Mouse (Mus musculus): ENCODE data around the gene Rnf2. TPM values are rescaled to one million over a fixed set of nuclear protein-coding genes. Genes with fewer than 3 reads are reported as not detected.

Rnf2 gene
- 65.0 and 67.6 TPM in 2 replicates for polyA plus RNA-seq (2015; fragmentation: Nextera tagmentation; extraction: Ambion mirVana)

- DNase-seq (ENCODE audit: low spot score): peak; percentile 97
These were observed at the start of gene Rnf2 for GRCm38 (mm10) chr1:151500531-151501361. Gene Rnf2, minus strand, starts transcription at chr1:151500955.

GRCm38 (mm10) chr1:151549794-151550193, 49.0 kb upstream of the Rnf2 start:
- no peak for DNase-seq (ENCODE audit: low spot score)

- DNase-seq (ENCODE audit: low spot score): no peak
These were observed 48.3 kb upstream of the Rnf2 start for GRCm38 (mm10) chr1:151548896-151549610.

- DNase-seq (ENCODE audit: low spot score): no peak
These were observed 44.8 kb upstream of the Rnf2 start for GRCm38 (mm10) chr1:151545571-151545970.

- DNase-seq (ENCODE audit: low spot score): no peak
These were observed 43.8 kb upstream of the Rnf2 start for GRCm38 (mm10) chr1:151544581-151544980.

GRCm38 (mm10) chr1:151543796-151544477, 43.2 kb upstream of the Rnf2 start:
- DNase-seq (ENCODE audit: low spot score): no peak

- no peak for DNase-seq (ENCODE audit: low spot score)
These were observed 25.9 kb upstream of the Rnf2 start for GRCm38 (mm10) chr1:151526701-151527100.

GRCm38 (mm10) chr1:151517571-151518250, 17.0 kb upstream of the Rnf2 start:
- no peak for DNase-seq (ENCODE audit: low spot score)

- no peak for DNase-seq (ENCODE audit: low spot score)
These were observed 16.1 kb upstream of the Rnf2 start for GRCm38 (mm10) chr1:151516871-151517270.

- no peak for DNase-seq (ENCODE audit: low spot score)
These were observed 15.0 kb upstream of the Rnf2 start for GRCm38 (mm10) chr1:151515733-151516132.

- DNase-seq (ENCODE audit: low spot score): no peak
These were observed 13.4 kb upstream of the Rnf2 start for GRCm38 (mm10) chr1:151514119-151514518.

- no peak for DNase-seq (ENCODE audit: low spot score)
These were observed 10.1 kb upstream of the Rnf2 start for GRCm38 (mm10) chr1:151510811-151511210.

GRCm38 (mm10) chr1:151499815-151500501, 797 bp downstream of the Rnf2 start:
- peak; percentile 59 for DNase-seq (ENCODE audit: low spot score)

- DNase-seq (ENCODE audit: low spot score): no peak
These were observed 2.4 kb downstream of the Rnf2 start for GRCm38 (mm10) chr1:151498381-151498780.

- DNase-seq (ENCODE audit: low spot score): no peak
These were observed 2.8 kb downstream of the Rnf2 start for GRCm38 (mm10) chr1:151497942-151498341.

GRCm38 (mm10) chr1:151497028-151497427, 3.7 kb downstream of the Rnf2 start:
- peak; percentile 48 for DNase-seq (ENCODE audit: low spot score)

- no peak for DNase-seq (ENCODE audit: low spot score)
These were observed 5.0 kb downstream of the Rnf2 start for GRCm38 (mm10) chr1:151495635-151496285.

- DNase-seq (ENCODE audit: low spot score): no peak
These were observed 6.0 kb downstream of the Rnf2 start for GRCm38 (mm10) chr1:151494711-151495110.

GRCm38 (mm10) chr1:151493826-151494225, 6.9 kb downstream of the Rnf2 start:
- no peak for DNase-seq (ENCODE audit: low spot score)

GRCm38 (mm10) chr1:151492419-151492818, 8.3 kb downstream of the Rnf2 start:
- DNase-seq (ENCODE audit: low spot score): no peak

All from thymus, postnatal 0 days (tissue).